Mouse (Mus musculus) midbrain, embryonic 11.5 days (tissue): ENCODE measurements around the gene Fnip2. TPM values are rescaled to one million over a fixed set of nuclear protein-coding genes. Genes with fewer than 3 reads are reported as not detected.

ENCODE experiments used
- ATAC-seq: fragments of 200-750 bp; cut with Nextera tagmentation; 2 replicates; pipeline ENCODE4 v1.8.0; 2017; ENCODE audit warnings: moderate TSS enrichment, moderate library complexity; ENCODE audit not compliant: low FRiP score
- DNase-seq: peaks from one replicate; pipeline ENCODE4 v3.0.0; 2015; ENCODE audit warnings: low spot score; ENCODE audit errors: missing footprints
- H3K27ac ChIP-seq: fragments of 300-500 bp; sonication (generic); 2 replicates; pipeline ENCODE4 v1.5.1; 2014; ENCODE audit warnings: low read depth, low read length
- H3K27me3 ChIP-seq: fragments of 300-500 bp; sonication (generic); 2 replicates; pipeline ENCODE4 v1.6.1; 2014; ENCODE audit warnings: mild to moderate bottlenecking, low read length, moderate library complexity, mixed read lengths; ENCODE audit not compliant: control insufficient read depth, insufficient read depth
- H3K36me3 ChIP-seq: fragments of 300-500 bp; sonication (generic); 2 replicates; pipeline ENCODE4 v1.6.1; 2014; ENCODE audit warnings: mild to moderate bottlenecking, low read length, moderate library complexity, mixed read lengths; ENCODE audit not compliant: control insufficient read depth, insufficient read depth
- H3K4me1 ChIP-seq: fragments of 300-500 bp; sonication (generic); 2 replicates; pipeline ENCODE4 v1.6.1; 2014; ENCODE audit warnings: low read length; ENCODE audit not compliant: control insufficient read depth, insufficient read depth
- H3K4me2 ChIP-seq: fragments of 300-500 bp; sonication (generic); 2 replicates; pipeline ENCODE4 v1.6.1; 2014; ENCODE audit warnings: mild to moderate bottlenecking, moderate library complexity
- H3K4me3 ChIP-seq: fragments of 300-500 bp; sonication (generic); 2 replicates; pipeline ENCODE4 v1.5.1; 2014; ENCODE audit warnings: low read depth, low read length
- H3K9ac ChIP-seq: fragments of 300-500 bp; sonication (generic); 2 replicates; pipeline ENCODE4 v1.6.1; 2014; ENCODE audit warnings: low read length
- H3K9me3 ChIP-seq: fragments of 300-500 bp; sonication (generic); 2 replicates; pipeline ENCODE4 v1.6.1; 2016; ENCODE audit warnings: low read length; ENCODE audit not compliant: control insufficient read depth
- WGBS: fragments of 180-500 bp; shearing (Covaris S2); extraction: QIAGEN DNeasy Blood & Tissue Kit; methylation state at CpG from one replicate; pipeline ENCODE4 v1.1.7; 2014; 5-methylcytosine and 5-hydroxymethylcytosine counted together
- polyA plus RNA-seq: library from polyadenylated mRNA; unstranded; fragments of >200 nt; fragmentation: Nextera tagmentation; extraction: Ambion mirVana; gene quantifications from 2 replicates; pipeline ENCODE4 v1.2.1, GENCODE M21; 2014

Gene Fnip2
- polyA plus RNA-seq, 1 experiment from 2014 or later = 4.9 TPM

- H3K4me3 ChIP-seq = no peak overlapping the region
- no peaks in the 10 kb centered on the region for H3K9me3 ChIP-seq
- DNase-seq (peak; percentile 87), ATAC-seq (peak; percentile 84)
- H3K4me2 ChIP-seq = no peak overlapping the region
- H3K27ac ChIP-seq = no peak overlapping the region
- no peaks in the 10 kb centered on the region for H3K36me3 ChIP-seq
- no peaks in the 10 kb centered on the region for H3K27me3 ChIP-seq
- peaks cover 9% of the 10 kb centered on the region; the same call in 1 of the 2 replicates for H3K4me1 ChIP-seq
- no peak overlapping the region for H3K9ac ChIP-seq
- WGBS = 35% methylated on average over 10 of the region's 10 CpGs
These were observed 157.5 kb downstream of the Fnip2 start for GRCm38 (mm10) chr3:79409927-79410628.

- Histone ChIP-seq H3K4me3 (no peak overlapping the region), H3K4me2 (no peak overlapping the region), H3K27me3 (no peaks in the 10 kb centered on the region), H3K36me3 (no peaks in the 10 kb centered on the region), H3K27ac (no peak overlapping the region), H3K4me1 (peaks cover 9% of the 10 kb centered on the region; the same call in 1 of the 2 replicates), H3K9me3 (no peaks in the 10 kb centered on the region), H3K9ac (no peak overlapping the region)
- DNase-seq (peak; percentile 76), ATAC-seq (no peak)
- 38% methylated on average over 4 of the region's 4 CpGs for WGBS
These were observed 159.1 kb downstream of the Fnip2 start for GRCm38 (mm10) chr3:79408546-79408945.

Other genes starting within 250 kb of the Fnip2 start
- gene Gm17359, start 231.1 kb downstream of the Fnip2 start, polyA plus RNA-seq = 0.33 TPM in 1 of 2 replicates, not detected in the other
- 207 and 233 TPM in 2 replicates for gene Ppid, start 23.5 kb upstream of the Fnip2 start, polyA plus RNA-seq
- 25.1 and 28.8 TPM in 2 replicates for gene 4930579G24Rik, start 61.3 kb upstream of the Fnip2 start, polyA plus RNA-seq
- 50.5 and 54.7 TPM in 2 replicates for gene Etfdh, start 61.7 kb upstream of the Fnip2 start, polyA plus RNA-seq
- gene Rxfp1, start 170.1 kb upstream of the Fnip2 start, polyA plus RNA-seq = not detected in 2 replicates